Mouse (Mus musculus) stomach, postnatal 0 days (tissue): ENCODE results near the gene Vrk3. TPM values are rescaled to one million over a fixed set of nuclear protein-coding genes. Genes with fewer than 3 reads are reported as not detected.

ENCODE experiments used
- ATAC-seq: fragments of 200-750 bp; cut with Nextera tagmentation; 2 replicates; pipeline ENCODE4 v1.8.0; 2017; ENCODE audit not compliant: low FRiP score, low TSS enrichment
- DNase-seq: peaks from one replicate; pipeline ENCODE4 v3.0.0-alpha.2; 2016; ENCODE audit warnings: low spot score
- H3K27ac ChIP-seq: fragments of 300-500 bp; sonication (generic); replicated peaks from 2 replicates; pipeline ENCODE4 v1.5.1; 2014; ENCODE audit warnings: mild to moderate bottlenecking, control low read depth
- H3K27me3 ChIP-seq: fragments of 300-500 bp; sonication (generic); 2 replicates; pipeline ENCODE4 v1.6.1; 2014; ENCODE audit warnings: low read length; ENCODE audit not compliant: control insufficient read depth, insufficient read depth
- H3K36me3 ChIP-seq: fragments of 300-500 bp; sonication (generic); 2 replicates; pipeline ENCODE4 v1.6.1; 2014; ENCODE audit warnings: low read length, mixed read lengths; ENCODE audit not compliant: control insufficient read depth, insufficient read depth
- H3K4me1 ChIP-seq: fragments of 300-500 bp; sonication (generic); replicated peaks from 2 replicates; pipeline ENCODE4 v1.6.1; 2014; ENCODE audit warnings: antibody characterized with exemption; ENCODE audit not compliant: control insufficient read depth, insufficient read depth
- H3K4me2 ChIP-seq: fragments of 300-500 bp; sonication (generic); replicated peaks from 2 replicates; pipeline ENCODE4 v1.6.1; 2014; ENCODE audit warnings: low read depth, mild to moderate bottlenecking, control low read depth, moderate library complexity
- H3K4me3 ChIP-seq: fragments of 300-500 bp; sonication (generic); 2 replicates; pipeline ENCODE4 v1.5.1; 2014; ENCODE audit warnings: low read depth, low read length, control low read depth
- H3K9ac ChIP-seq: fragments of 300-500 bp; sonication (generic); 2 replicates; pipeline ENCODE4 v1.6.1; 2014; ENCODE audit warnings: mild to moderate bottlenecking, low read length, control low read depth, mixed read lengths
- H3K9me3 ChIP-seq: fragments of 300-500 bp; sonication (generic); 2 replicates; pipeline ENCODE4 v1.6.1; 2016; ENCODE audit warnings: low read length; ENCODE audit not compliant: control insufficient read depth
- CTCF ChIP-seq: IDR thresholded peaks from 2 replicates; pipeline ENCODE4 v1.5.1; 2016; ENCODE audit warnings: antibody characterized with exemption, low read depth, mild to moderate bottlenecking, moderate library complexity
- EP300 ChIP-seq: optimal IDR thresholded peaks from 2 replicates; pipeline ENCODE3; 2016; ENCODE audit warnings: antibody characterized with exemption
- WGBS: fragments of 180-500 bp; shearing (Covaris S2); extraction: QIAGEN DNeasy Blood & Tissue Kit; methylation state at CpG from one replicate; pipeline ENCODE4 v1.1.7; 2014; 5-methylcytosine and 5-hydroxymethylcytosine counted together
- polyA plus RNA-seq: library from polyadenylated mRNA; unstranded; fragments of >200 nt; fragmentation: Nextera tagmentation; extraction: Ambion mirVana; gene quantifications from 2 replicates; pipeline ENCODE4 v1.2.1, GENCODE M21; 2015

Gene Vrk3
- polyA plus RNA-seq, 1 experiment from 2014 or later = 21.7 TPM

- DNase-seq = peak; percentile 14
- no peak overlapping the region for H3K27ac ChIP-seq
These were observed 73.6 kb downstream of the Vrk3 start for GRCm38 (mm10) chr7:44821666-44822448.

GRCm38 (mm10) chr7:44823409-44823808 lies 75.2 kb downstream of the Vrk3 start:
- Histone ChIP-seq H3K9me3 (no peaks in the 10 kb centered on the region), H3K4me1 (no peaks in the 10 kb centered on the region), H3K27me3 (no peaks in the 10 kb centered on the region), H3K36me3 (0 out of 2 replicates have a peak, but pooled peaks cover 3% of the 10 kb centered on the region), H3K27ac (no peak overlapping the region), H3K9ac (no peak overlapping the region), H3K4me2 (no peak overlapping the region), H3K4me3 (no peak overlapping the region)
- 34% methylated on average over 7 of the region's 7 CpGs for WGBS
- ATAC-seq (no peak), DNase-seq (peak; percentile 20)
- TF ChIP-seq CTCF (peak; percentile 50), EP300 (no peak)

More at GRCm38 (mm10) chr7:44821666-44822448, 73.6 kb downstream of the Vrk3 start:
- no peaks in the 10 kb centered on the region for H3K9me3 ChIP-seq
- WGBS = 73% methylated on average over 7 of the region's 7 CpGs
- no peaks in the 10 kb centered on the region for H3K36me3 ChIP-seq
- H3K4me2 ChIP-seq = no peak overlapping the region
- no peak for ATAC-seq
- TF ChIP-seq CTCF (peak; percentile 41), EP300 (no peak)
- H3K4me3 ChIP-seq = no peak overlapping the region
- no peaks in the 10 kb centered on the region for H3K27me3 ChIP-seq
- H3K9ac ChIP-seq = no peak overlapping the region
- peaks cover 12% of the 10 kb centered on the region for H3K4me1 ChIP-seq

GRCm38 (mm10) chr7:44824872-44825271 lies 76.7 kb downstream of the Vrk3 start:
- no peaks in the 10 kb centered on the region for H3K27me3 ChIP-seq
- H3K36me3 ChIP-seq = peaks cover 14% of the 10 kb centered on the region
- no peak overlapping the region for H3K4me3 ChIP-seq
- no peak overlapping the region for H3K4me2 ChIP-seq
- peak; percentile 58 for ATAC-seq
- no peaks in the 10 kb centered on the region for H3K4me1 ChIP-seq
- WGBS = 11% methylated on average over 3 of the region's 3 CpGs
- H3K9me3 ChIP-seq = no peaks in the 10 kb centered on the region
- TF ChIP-seq EP300 (no peak), CTCF (peak; percentile 95)
- H3K27ac ChIP-seq = no peak overlapping the region
- DNase-seq = peak; percentile 82
- H3K9ac ChIP-seq = no peak overlapping the region

GRCm38 (mm10) chr7:44826771-44827170 lies 78.6 kb downstream of the Vrk3 start:
- H3K27ac ChIP-seq = no peak overlapping the region
- no peak overlapping the region for H3K4me2 ChIP-seq
- DNase-seq (no peak), ATAC-seq (no peak)
- H3K4me3 ChIP-seq = no peak overlapping the region
- H3K9me3 ChIP-seq = no peaks in the 10 kb centered on the region
- WGBS = 55% methylated on average over 3 of the region's 3 CpGs
- peaks cover 24% of the 10 kb centered on the region for H3K36me3 ChIP-seq
- H3K9ac ChIP-seq = no peak overlapping the region
- TF ChIP-seq EP300 (no peak), CTCF (no peak)
- H3K27me3 ChIP-seq = no peaks in the 10 kb centered on the region
- no peaks in the 10 kb centered on the region for H3K4me1 ChIP-seq

Other genes with a start within 250 kb of the Vrk3 start
- 0.21 and 0.32 TPM in 2 replicates for gene Mybpc2, start 223.8 kb upstream of the Vrk3 start, polyA plus RNA-seq
- gene Spib, start 216.3 kb upstream of the Vrk3 start, polyA plus RNA-seq = 0.13 and 0.22 TPM in 2 replicates
- gene Pold1, start 199.6 kb upstream of the Vrk3 start, polyA plus RNA-seq = 18.7 and 18.9 TPM in 2 replicates
- gene Nr1h2, start 194.5 kb upstream of the Vrk3 start, polyA plus RNA-seq = 56.5 and 59.7 TPM in 2 replicates
- 0.50 and 0.55 TPM in 2 replicates for gene Napsa, start 176.0 kb upstream of the Vrk3 start, polyA plus RNA-seq
- 0.06 and 0.10 TPM in 2 replicates for gene Kcnc3, start 157.7 kb upstream of the Vrk3 start, polyA plus RNA-seq
- 28.1 and 28.4 TPM in 2 replicates for gene Myh14, start 77.6 kb upstream of the Vrk3 start, polyA plus RNA-seq
- gene Izumo2, start 39.7 kb upstream of the Vrk3 start, polyA plus RNA-seq = not detected in 2 replicates
- 0.30 and 0.42 TPM in 2 replicates for gene Zfp473, start 2.6 kb downstream of the Vrk3 start, polyA plus RNA-seq
- gene Nup62, start 67.7 kb downstream of the Vrk3 start, polyA plus RNA-seq = 33.4 and 34.9 TPM in 2 replicates
- gene Il4i1, start 68.0 kb downstream of the Vrk3 start, polyA plus RNA-seq = 0.69 and 0.75 TPM in 2 replicates
- 7.3 and 7.7 TPM in 2 replicates for gene Atf5, start 68.2 kb downstream of the Vrk3 start, polyA plus RNA-seq
- 70.8 and 75.2 TPM in 2 replicates for gene Akt1s1, start 100.6 kb downstream of the Vrk3 start, polyA plus RNA-seq
- gene Tbc1d17, start 100.7 kb downstream of the Vrk3 start, polyA plus RNA-seq = 45.4 and 48.0 TPM in 2 replicates
- 23.5 and 25.7 TPM in 2 replicates for gene Pnkp, start 108.7 kb downstream of the Vrk3 start, polyA plus RNA-seq
- gene Ptov1, start 121.4 kb downstream of the Vrk3 start, polyA plus RNA-seq = 159 and 179 TPM in 2 replicates
- 64.4 and 75.3 TPM in 2 replicates for gene Med25, start 144.3 kb downstream of the Vrk3 start, polyA plus RNA-seq
- gene Fuz, start 147.7 kb downstream of the Vrk3 start, polyA plus RNA-seq = 13.1 and 15.6 TPM in 2 replicates
- gene Ap2a1, start 181.1 kb downstream of the Vrk3 start, polyA plus RNA-seq = 29.3 and 33.9 TPM in 2 replicates
- 0.08 TPM in 1 of 2 replicates, not detected in the other for gene Tsks, start 194.8 kb downstream of the Vrk3 start, polyA plus RNA-seq
- gene Cpt1c, start 226.4 kb downstream of the Vrk3 start, polyA plus RNA-seq = 5.6 and 7.3 TPM in 2 replicates
- 181 and 185 TPM in 2 replicates for gene Prmt1, start 238.2 kb downstream of the Vrk3 start, polyA plus RNA-seq
- 55.7 and 59.8 TPM in 2 replicates for gene Irf3, start 249.2 kb downstream of the Vrk3 start, polyA plus RNA-seq